Mouse (Mus musculus) testis, postnatal 10 days (tissue): ENCODE results near the gene Mettl13.

Experiments
- DNase-seq: peaks from one replicate; pipeline ENCODE4 v3.0.0; 2021; ENCODE audit warnings: low spot score

Gene Mettl13

DNA sequence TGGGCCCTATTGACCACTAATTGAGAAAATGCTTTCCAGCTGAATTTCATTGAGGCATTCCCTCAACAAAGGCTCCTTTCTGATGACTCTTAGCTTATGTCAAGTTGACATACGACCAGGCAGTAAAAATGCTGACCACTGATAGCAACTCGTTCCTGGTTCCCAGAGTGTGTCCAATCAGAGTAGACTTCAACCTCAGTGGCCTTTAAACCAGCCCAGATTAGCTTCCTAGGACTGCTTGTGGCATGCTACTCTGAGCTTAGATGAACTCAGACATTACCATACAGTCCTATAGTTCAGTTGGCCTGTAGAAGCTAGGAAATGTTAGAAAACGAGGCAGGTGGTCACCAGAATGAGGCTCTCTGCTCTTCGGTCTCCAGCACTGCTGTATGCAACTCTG, 16.0 kb downstream of the Mettl13 start:
- DNase-seq: no peak

DNA sequence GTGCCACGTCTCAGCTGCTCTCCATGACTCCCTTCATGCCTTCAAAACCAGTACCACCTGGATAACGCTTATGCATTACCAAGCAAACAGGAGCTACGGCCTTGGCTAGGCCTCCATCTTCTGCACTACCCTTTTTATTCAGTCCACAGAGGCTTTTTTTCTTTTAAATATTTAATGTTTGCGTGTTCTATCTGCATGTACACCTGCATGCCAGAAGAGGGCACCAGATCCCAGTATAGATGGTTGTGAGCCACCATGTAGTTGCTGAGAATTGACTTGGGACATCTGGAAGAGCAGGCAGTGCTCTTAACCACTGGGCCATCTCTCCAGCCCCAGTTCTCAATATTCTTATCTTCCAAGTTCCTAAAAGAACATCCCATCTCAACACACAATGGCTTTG, 16.8 kb downstream of the Mettl13 start:
- DNase-seq: no peak

DNA sequence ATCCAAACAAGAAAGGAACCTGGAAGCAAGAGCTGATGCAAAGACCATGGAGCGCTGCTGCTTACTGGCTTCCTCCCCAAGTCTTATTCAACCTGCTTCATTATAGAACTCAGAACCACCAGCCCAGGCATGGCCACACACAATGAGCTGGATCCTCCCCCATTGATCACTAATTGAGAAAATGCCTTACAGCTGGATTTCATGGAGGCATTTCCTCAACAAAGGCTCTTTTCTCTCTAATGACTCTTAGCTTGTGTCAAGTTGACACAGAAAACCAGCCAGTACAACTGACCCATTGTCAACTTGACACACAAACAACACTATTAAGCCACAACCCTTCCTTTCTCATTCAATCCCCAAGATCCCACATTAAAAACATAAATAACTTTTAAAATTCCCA, 17.7 kb downstream of the Mettl13 start:
- DNase-seq: no peak

DNA sequence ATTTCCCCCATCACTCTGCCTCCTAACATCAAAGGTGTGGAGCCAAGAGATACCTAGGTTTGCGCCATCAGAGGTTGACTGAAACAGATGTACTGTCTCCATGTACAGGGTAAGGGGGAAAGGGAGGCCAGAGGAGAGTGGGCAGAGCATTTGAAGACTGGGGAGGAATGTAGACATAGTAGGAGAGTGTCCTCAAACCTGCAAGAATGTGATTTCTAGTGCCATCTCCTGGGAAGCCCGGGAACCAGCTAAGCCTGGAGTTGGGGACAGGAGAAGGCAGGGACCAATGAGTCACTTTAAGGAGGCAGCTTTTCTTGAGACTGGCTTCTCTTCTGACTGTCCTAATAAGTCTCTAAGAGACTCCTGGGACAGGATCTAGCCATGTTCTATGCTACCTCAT, 18.7 kb downstream of the Mettl13 start:
- no peak for DNase-seq

DNA sequence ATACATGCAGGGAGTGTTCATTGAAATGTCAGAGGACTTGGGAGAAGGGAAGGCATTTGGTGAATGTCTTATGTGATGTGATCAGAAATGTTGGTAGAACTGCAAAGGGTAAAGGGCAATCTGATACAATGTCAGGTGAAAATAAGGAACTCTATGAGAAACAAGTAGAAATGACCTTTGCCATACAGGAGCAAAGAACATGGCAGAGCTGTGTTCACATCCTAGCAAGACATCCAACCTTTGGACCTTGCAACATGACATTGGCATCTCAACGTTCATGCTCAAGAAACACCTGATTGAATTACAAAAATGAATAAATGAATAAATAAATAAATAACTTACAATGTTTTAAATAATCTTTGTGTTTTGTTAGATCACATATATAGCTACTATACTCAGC, 33.2 kb downstream of the Mettl13 start:
- no peak for DNase-seq

DNA sequence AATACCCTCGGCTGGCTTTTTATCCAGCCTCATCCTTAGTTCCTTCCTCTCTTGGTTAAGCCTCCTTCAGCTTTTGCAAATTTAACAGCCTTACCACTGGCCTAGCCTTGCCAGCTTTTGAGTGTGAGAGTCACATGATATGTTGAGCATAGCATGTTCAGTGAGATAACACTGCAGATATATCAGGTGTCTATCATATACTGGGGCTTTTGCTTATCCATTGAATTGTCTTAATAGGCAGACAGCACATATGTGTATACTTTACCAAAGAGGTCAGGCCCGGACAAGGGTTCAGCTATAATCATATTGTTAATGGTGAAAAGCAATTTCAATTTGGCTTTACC, 38.4 kb downstream of the Mettl13 start:
- DNase-seq: no peak

DNA sequence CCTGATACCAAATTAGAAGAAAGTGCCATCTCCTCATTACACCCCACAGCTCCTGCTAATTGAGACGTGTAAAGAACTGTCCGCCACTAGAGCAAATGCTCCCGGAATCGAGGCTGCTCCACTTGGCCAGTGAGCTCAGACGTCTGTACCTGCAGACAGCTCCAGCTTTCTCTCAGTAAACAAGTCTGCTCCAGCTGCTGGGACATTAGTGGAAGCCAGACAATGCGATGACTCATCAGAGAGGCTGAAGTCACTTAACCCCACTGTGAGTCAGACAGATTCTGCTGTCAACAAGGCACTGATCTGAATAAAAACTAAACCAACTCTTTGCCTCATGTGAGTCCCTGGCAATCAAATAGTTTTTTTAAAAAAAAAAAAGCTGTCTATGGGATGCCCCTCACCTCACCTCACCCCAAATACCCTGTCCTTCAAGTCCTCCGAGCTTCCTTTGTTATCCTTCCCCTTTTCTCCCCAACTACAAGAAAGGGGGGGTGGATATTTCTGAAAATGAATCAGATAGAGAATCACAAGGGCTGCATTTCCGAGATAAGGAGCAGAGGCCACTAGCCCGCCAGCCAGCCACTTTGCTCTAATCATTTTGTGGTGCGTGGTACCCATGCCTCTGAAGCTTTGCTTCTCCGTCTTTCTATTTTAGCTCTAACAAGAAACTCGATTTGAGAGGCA, 38.9 kb downstream of the Mettl13 start:
- DNase-seq: no peak

DNA sequence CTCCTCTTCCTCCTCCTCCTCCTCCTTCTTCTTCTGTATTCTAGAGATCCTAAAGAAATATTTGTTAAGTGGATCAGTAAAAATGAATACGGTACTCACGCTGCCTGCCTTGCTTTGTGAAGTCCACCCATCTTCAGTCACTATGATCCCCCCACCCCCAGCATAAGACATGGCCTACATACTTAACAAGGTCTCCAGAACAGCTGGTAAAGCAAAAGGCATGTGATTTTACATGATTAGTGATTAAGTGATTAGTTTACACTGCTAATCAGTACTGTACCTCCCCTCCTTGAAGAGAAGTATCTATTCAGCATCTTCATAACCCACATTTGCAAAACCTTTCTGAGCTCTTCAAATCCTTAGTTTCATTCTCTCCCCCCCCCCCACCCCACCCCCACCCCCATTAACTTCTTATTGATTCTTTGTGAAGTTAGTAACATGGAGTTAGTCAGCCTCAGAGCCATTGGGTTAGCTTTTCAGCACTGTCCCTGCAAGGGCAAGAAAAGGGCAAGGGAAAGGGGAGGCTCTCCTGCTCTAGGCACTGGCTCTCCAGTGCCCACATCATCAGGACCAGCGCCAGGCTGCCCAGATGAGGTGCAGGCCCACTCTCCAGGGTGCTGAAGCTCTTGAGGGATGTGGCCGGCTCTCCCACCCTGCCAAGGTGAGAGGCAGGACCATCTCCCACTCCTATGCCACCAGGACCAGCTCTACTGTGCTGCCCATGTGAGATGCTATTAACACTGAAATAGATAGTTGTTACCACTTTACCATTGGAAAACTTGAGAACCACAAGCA, 39.9 kb downstream of the Mettl13 start:
- DNase-seq: no peak

DNA sequence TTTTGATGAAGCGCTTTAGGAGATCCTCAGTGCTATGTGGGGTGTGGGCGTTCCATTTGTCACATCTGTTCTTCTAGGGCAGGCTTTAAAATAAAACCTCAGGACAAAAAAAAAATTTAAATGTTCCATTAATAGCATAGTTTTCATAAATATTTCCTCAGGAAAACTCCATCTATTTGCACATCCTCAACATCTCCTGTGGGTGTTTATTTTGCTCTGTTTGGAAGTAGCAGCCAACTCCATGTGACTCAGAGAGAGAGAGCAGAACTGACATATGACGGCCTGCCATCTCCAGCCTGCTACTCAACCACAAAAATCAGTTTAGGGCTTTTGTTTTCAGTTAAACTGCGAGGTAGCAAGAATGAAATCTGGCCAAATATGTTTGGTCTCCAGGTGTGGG, 41.8 kb downstream of the Mettl13 start:
- no peak for DNase-seq

DNA sequence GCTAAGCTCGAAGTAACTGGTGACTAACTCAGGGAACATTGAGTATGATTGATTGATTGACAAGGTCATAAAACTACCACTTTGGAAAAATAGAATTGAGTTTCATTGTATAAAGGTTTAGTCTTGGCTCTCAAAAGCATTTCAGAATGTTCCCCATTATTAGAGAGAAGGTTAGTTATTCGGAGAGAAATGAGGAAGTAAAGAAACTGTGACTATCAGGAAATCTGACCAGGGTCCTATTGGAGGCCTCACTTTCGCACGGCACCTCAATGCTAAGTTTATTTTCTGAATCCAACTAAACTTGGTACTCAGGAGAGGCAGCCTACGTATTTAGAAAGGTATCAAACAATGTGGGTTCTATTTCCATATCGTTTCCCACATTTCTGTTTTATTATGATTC, 42.7 kb downstream of the Mettl13 start:
- DNase-seq: no peak
